Mouse (Mus musculus): ENCODE measurements around the gene Siah3.

- TF ChIP-seq CTCF (IDR thresholded peaks at IDR 0.05; ENCODE audit: low read depth) (no peak), EP300 (IDR thresholded peaks at IDR 0.05; ENCODE audit: low read depth) (no peak)
These were observed 22.9 kb upstream of the Siah3 start for GRCm38 (mm10) chr14:75432850-75433249.
